Mouse (Mus musculus) heart, postnatal 10 days (tissue): Measurements from ENCODE around the gene Cpne7. TPM values are rescaled to one million over a fixed set of nuclear protein-coding genes. Genes with fewer than 3 reads are reported as not detected.

Source experiments
- DNase-seq, 2 experiments: peaks; one replicate each; pipeline ENCODE4 v3.0.0; 2021
- intact Hi-C: fragments of 180-260 bp; cut with DNase I; formaldehyde crosslinking; loops from one replicate; pipeline ENCODE4 v1.15.1; 2025
- microRNA-seq, 2 experiments: library from miRNA; unstranded; fragments of <30 nt; microRNA quantifications; one replicate each; pipeline ENCODE4 v1.2.0; 2022
- total RNA-seq, 2 experiments: library from RNA; stranded (reverse); gene quantifications; 2 replicates each; pipeline ENCODE4 v1.2.3; 2021

Gene Cpne7
- total RNA-seq, 2 experiments from 2014 or later, result 0.64 to 1.3 TPM

DNA sequence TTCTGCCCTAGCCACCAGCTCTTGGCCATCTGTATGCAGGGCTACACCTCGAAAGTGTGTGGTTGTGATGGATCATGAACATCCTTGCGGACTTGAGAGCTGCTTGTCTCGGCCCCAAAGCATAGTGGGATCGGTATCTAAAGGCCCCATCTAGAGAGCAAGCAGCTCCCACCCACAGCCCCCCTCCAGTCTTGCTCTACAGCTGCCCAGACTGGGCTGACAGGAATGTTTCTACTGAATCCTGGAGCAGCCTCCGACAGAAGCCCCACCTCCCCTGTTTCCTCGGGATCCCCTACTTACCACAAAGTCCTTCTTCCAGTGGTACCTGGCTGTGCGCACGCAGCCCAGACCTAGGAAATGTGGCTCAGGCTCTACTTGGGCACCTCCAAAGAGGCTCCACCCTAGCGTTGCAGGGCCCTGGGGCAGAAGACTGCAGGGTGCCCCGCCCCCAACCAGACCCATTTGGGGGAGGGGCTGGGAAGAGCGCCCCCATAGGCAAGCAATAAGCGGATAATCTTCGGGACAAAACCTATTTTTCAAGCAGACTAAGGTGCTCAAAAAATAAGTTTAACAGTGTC lies 40.8 kb downstream of the Cpne7 start, which contains the start of gene Sult5a1:
Gene Sult5a1, minus strand, starts transcription at position 428 of the 578 bp plus-strand sequence.
- intact Hi-C loops, result no loop called here

DNA sequence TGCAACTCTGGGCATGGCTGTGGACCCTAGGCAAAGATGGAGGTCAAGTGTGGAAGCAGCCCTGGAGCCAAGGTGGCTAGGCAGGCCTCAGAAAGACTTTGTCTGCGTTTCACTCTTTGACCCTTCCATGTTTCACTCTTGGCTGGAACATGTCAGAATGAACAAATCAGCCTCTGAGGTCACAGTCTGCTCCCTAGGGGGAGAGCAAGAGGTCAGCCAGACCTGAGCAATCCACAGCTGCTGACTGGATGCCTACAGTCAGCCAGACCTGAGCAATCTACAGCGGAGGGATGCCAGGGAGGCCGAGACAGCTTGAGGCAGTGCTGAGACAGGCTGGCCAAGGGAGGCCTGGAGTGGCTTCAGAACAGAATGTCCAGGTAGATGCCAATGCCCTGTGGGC lies 64.2 kb downstream of the Cpne7 start:
- peak; percentile 58 to 64 for DNase-seq
- intact Hi-C loops, result loop anchor here (2.0 kb wide), 1 partner anchor 19 kb away; no protein-coding TSS in a partner anchor

More for the DNA sequence above, 40.8 kb downstream of the Cpne7 start, which contains the start of gene Sult5a1:
- DNase-seq, result no peak

Small RNA genes within 50 kb of the gene (microRNA-seq; reads per million reads assigned to microRNA genes)
- gene Mir7079 (0 reads per million in 2 experiments), gene Mir7080 (0 to 0.35 reads per million in 2 experiments)

Other genes starting within 250 kb of the Cpne7 start
- gene Ankrd11, start 75.1 kb upstream of the Cpne7 start, total RNA-seq, result 10 to 100 TPM; 83.6 to 84.5 TPM
- gene Spg7, start 54.4 kb upstream of the Cpne7 start, total RNA-seq, result 10 to 100 TPM; 72.8 to 80.3 TPM
- 100 to 1,000 TPM; 536 to 545 TPM for gene Rpl13, start 15.0 kb upstream of the Cpne7 start, total RNA-seq
- 1 to 10 TPM; 1.3 to 2.3 TPM for gene Sult5a1, start 40.9 kb downstream of the Cpne7 start, total RNA-seq
- gene Dpep1, start 68.9 kb downstream of the Cpne7 start, total RNA-seq, result 10 to 100 TPM in 1 of 2 experiments, 1 to 10 TPM in 1; 9.6 to 29.0 TPM
- gene Chmp1a, start 95.4 kb downstream of the Cpne7 start, total RNA-seq, result 10 to 100 TPM; 64.2 to 82.9 TPM
- gene Spata33, start 95.5 kb downstream of the Cpne7 start, total RNA-seq, result 10 to 100 TPM; 42.9 to 48.5 TPM
- gene Cdk10, start 107.5 kb downstream of the Cpne7 start, total RNA-seq, result 10 to 100 TPM; 26.4 to 27.9 TPM
- 1 to 10 TPM; 6.4 to 6.8 TPM for gene Spata2l, start 118.9 kb downstream of the Cpne7 start, total RNA-seq
- gene Zfp276, start 136.8 kb downstream of the Cpne7 start, total RNA-seq, result 10 to 100 TPM; 10.7 to 12.1 TPM
- 10 to 100 TPM; 22.9 to 27.0 TPM for gene Vps9d1, start 137.0 kb downstream of the Cpne7 start, total RNA-seq
- gene Fanca, start 201.2 kb downstream of the Cpne7 start, total RNA-seq, result 1 to 10 TPM; 6.5 to 7.4 TPM
- gene Spire2, start 215.3 kb downstream of the Cpne7 start, total RNA-seq, result under 1 TPM; 0.26 to 0.32 TPM